Mouse (Mus musculus): ENCODE results near the gene Omt2b.

GRCm38 (mm10) chr9:78372827-78373504 is 45.6 kb downstream of the Omt2b start:
- TF ChIP-seq ZC3H11A (IDR thresholded peaks at IDR 0.05; ENCODE audit: borderline replicate concordance, low read depth, low read length) (no peak), ZNF384 (IDR thresholded peaks at IDR 0.05; ENCODE audit: low read depth, low read length) (peak; percentile 13; the same call in 1 of the 2 replicates)
